Mouse (Mus musculus): ENCODE measurements at regions not wholly inside any gene's neighbourhood (a gene's known extent, or its start where the extent isn't known, plus 50 kb on each side); places are given as distances from the start of the nearest gene placed in this dataset.

GRCm38 (mm10) chr6:147922506-147922905 lies 124.6 kb upstream of the Far2 start:
- in situ Hi-C loops (cut with MboI; ENCODE audit: low pct_ligation_motif_present, low pct_unique_long_range_greater_than_20kb, low sequenced_read_pairs) (no loop called here), dilution Hi-C loops (cut with MboI; ENCODE audit: extremely low pct_ligation_motif_present, extremely low pct_unique_long_range_greater_than_20kb, low sequenced_read_pairs) (no loop called here)
- Histone ChIP-seq H3K27me3 (replicated peaks) (no peaks in the 10 kb centered on the region), H3K79me2 (replicated peaks; ENCODE audit: control insufficient read depth, extremely low read depth, insufficient read depth, poor library complexity, severe bottlenecking) (no peaks in the 10 kb centered on the region), H3K36me3 (replicated peaks in 1 of 2; ENCODE audit: control insufficient read depth in 1 of 2, insufficient read depth in 1 of 2, low read length in 1 of 2) (no peaks in the 10 kb centered on the region), H3K4me1 (ENCODE audit: control insufficient read depth in 1 of 2, insufficient read depth in 2 of 2) (peaks cover 0 to 4% of the 10 kb centered on the region in 2 experiments; a peak in 1 of 4 replicates), H3K9me3 (replicated peaks; ENCODE audit: low read length) (no peaks in the 10 kb centered on the region), H3K27ac (ENCODE audit: insufficient read depth, low read depth) (no peak overlapping the region), H3K9ac (ENCODE audit: insufficient read depth, low read depth) (no peak overlapping the region), H3K4me3 (replicated peaks in 1 of 3; ENCODE audit: low read depth in 2 of 3, low read length in 2 of 3, poor library complexity in 1 of 3) (no peak overlapping the region), H3K4me2 (ENCODE audit: insufficient read depth, low read depth, poor library complexity, severe bottlenecking) (no peak overlapping the region)
- no peak for DNase-seq (ENCODE audit: extremely low read depth)
- TF ChIP-seq MAX (IDR thresholded peaks at IDR 0.05; ENCODE audit: low read length): no peak
- TF ChIP-seq BHLHE40 (IDR thresholded peaks at IDR 0.05; ENCODE audit: low read depth, low read length): no peak
- no peak for TF ChIP-seq NRF1 (IDR thresholded peaks at IDR 0.05; ENCODE audit: low read depth, low read length)
- TF ChIP-seq JUND (conservative IDR thresholded peaks at IDR 0.05; ENCODE audit: low read depth, low read length): no peak
- TF ChIP-seq TCF12 (IDR thresholded peaks at IDR 0.05; ENCODE audit: low read depth, low read length): no peak
- TF ChIP-seq HCFC1 (IDR thresholded peaks at IDR 0.05; ENCODE audit: low read depth, low read length): no peak
- TF ChIP-seq RAD21 (IDR thresholded peaks at IDR 0.05; ENCODE audit: low read depth, low read length): no peak
- no peak for TF ChIP-seq POLR2A (IDR thresholded peaks at IDR 0.05; ENCODE audit: low read depth, low read length)
- no peak for TF ChIP-seq JUN (IDR thresholded peaks at IDR 0.05; ENCODE audit: insufficient read depth, low read depth, low read length)
- no peak for TF ChIP-seq MAFK (IDR thresholded peaks at IDR 0.05; ENCODE audit: insufficient replicate concordance, low read length)
- TF ChIP-seq MYC (IDR thresholded peaks at IDR 0.05; ENCODE audit: low read depth, low read length): no peak
- TF ChIP-seq CHD1 (IDR thresholded peaks at IDR 0.05; ENCODE audit: low read depth, low read length): no peak
- TF ChIP-seq PAX5 (IDR thresholded peaks at IDR 0.05; ENCODE audit: low read length): no peak
- TF ChIP-seq KAT2A (IDR thresholded peaks at IDR 0.05; ENCODE audit: insufficient replicate concordance, low read length): no peak
- no peak for TF ChIP-seq USF1 (IDR thresholded peaks at IDR 0.05; ENCODE audit: low read depth, low read length)
- no peak for TF ChIP-seq USF2 (conservative IDR thresholded peaks at IDR 0.05; ENCODE audit: low read depth, low read length)
- no peak for TF ChIP-seq RCOR1 (conservative IDR thresholded peaks at IDR 0.05; ENCODE audit: low read depth, low read length)
- TF ChIP-seq UBTF (IDR thresholded peaks at IDR 0.05; ENCODE audit: low read depth, low read length): no peak
- TF ChIP-seq EP300 (IDR thresholded peaks at IDR 0.05; ENCODE audit: low read length): no peak

- H3K9me3 ChIP-seq (replicated peaks; ENCODE audit: low read length): no peaks in the 10 kb centered on the region
- H3K4me1 ChIP-seq (ENCODE audit: control insufficient read depth in 1 of 2, insufficient read depth in 2 of 2): peaks cover 0 to 4% of the 10 kb centered on the region in 2 experiments; a peak in 1 of 4 replicates
- dilution Hi-C loops (cut with MboI; ENCODE audit: extremely low pct_ligation_motif_present, extremely low pct_unique_long_range_greater_than_20kb, low sequenced_read_pairs): no loop called here
- no peak overlapping the region for H3K4me2 ChIP-seq (ENCODE audit: insufficient read depth, low read depth, poor library complexity, severe bottlenecking)
- no peak for DNase-seq (ENCODE audit: extremely low read depth)
- no peaks in the 10 kb centered on the region for H3K79me2 ChIP-seq (replicated peaks; ENCODE audit: control insufficient read depth, extremely low read depth, insufficient read depth, poor library complexity, severe bottlenecking)
- H3K4me3 ChIP-seq (replicated peaks in 1 of 3; ENCODE audit: low read depth in 2 of 3, low read length in 2 of 3, poor library complexity in 1 of 3): no peak overlapping the region
- H3K27me3 ChIP-seq (replicated peaks): no peaks in the 10 kb centered on the region
- H3K27ac ChIP-seq (ENCODE audit: insufficient read depth, low read depth): no peak overlapping the region
- in situ Hi-C loops (cut with MboI; ENCODE audit: low pct_ligation_motif_present, low pct_unique_long_range_greater_than_20kb, low sequenced_read_pairs): no loop called here
- H3K9ac ChIP-seq (ENCODE audit: insufficient read depth, low read depth): no peak overlapping the region
- no peak for TF ChIP-seq RAD21 (IDR thresholded peaks at IDR 0.05; ENCODE audit: low read depth, low read length)
- TF ChIP-seq NELFE (IDR thresholded peaks at IDR 0.05; ENCODE audit: low read depth, low read length): no peak
- no peaks in the 10 kb centered on the region for H3K36me3 ChIP-seq (replicated peaks in 1 of 2; ENCODE audit: control insufficient read depth in 1 of 2, insufficient read depth in 1 of 2, low read length in 1 of 2)
Measured at GRCm38 (mm10) chr6:147923246-147923645, 123.8 kb upstream of the Far2 start.

All from CH12.LX (cell line).